In the genomic region with DNA sequence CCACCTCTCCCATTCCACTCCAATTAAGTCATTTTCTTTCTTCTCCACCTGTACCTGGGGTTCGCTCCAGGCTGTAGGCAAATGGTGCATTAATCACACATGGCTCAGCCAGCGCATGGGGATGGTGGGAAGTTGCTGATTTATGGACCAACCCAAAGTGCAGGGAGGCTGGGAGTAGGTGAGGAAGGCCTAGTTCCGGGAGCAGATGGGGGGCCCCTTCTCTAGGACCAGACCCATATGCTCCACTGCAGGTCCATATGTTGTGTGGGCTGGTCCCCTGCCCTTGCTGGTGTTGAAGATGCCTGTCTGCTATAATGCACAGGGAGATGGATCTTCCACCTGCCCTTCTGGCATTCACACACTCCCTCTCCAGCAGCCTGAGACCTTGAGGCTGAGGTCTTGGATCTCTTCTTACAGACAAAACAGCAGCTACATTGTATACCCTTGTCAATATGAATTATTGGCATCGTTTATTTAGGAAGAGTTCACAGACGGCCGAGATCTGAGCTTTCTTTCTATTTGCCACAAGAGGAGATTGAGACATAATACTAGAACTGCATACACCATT, we compare ENCODE assay signal across 15 mouse cellular contexts.
"Had no signal": no experiment of that assay in that cellular context is flagged by ENCODE, and none has a peak within 500 bp of the region (broad histone marks: within the 10 kb centered on the region; RNA-seq: fewer than 3 reads in every experiment).

No protein-coding gene starts in this region.

- DNase-seq: kidney, postnatal 4 days; lung, adult 2 months; lung, postnatal 36 days; retina, postnatal 1 day; right cerebral cortex, postnatal 4 days; spleen, adult 18-20 months; thymus, adult 18-20 months; thymus, postnatal 14 days had no signal

- ATAC-seq: lung, postnatal 0 days; midbrain, embryonic 13.5 days had no signal

- H3K27ac ChIP-seq: layer of hippocampus, adult 2 months; limb, embryonic 10.5 days; liver, embryonic 15.5 days; midbrain, embryonic 13.5 days; neural tube, embryonic 12.5 days had no signal

- H3K4me1 ChIP-seq: liver, embryonic 15.5 days had no signal

- H3K9ac ChIP-seq: liver, embryonic 15.5 days; midbrain, embryonic 13.5 days; neural tube, embryonic 12.5 days had no signal

- H3K36me3 ChIP-seq: limb, embryonic 10.5 days; liver, embryonic 15.5 days; midbrain, embryonic 13.5 days; neural tube, embryonic 12.5 days had no signal

- H3K4me2 ChIP-seq: liver, embryonic 11.5 days; liver, embryonic 15.5 days; midbrain, embryonic 13.5 days; neural tube, embryonic 12.5 days had no signal

- H3K27me3 ChIP-seq: liver, embryonic 15.5 days; midbrain, embryonic 13.5 days; neural tube, embryonic 12.5 days had no signal

- H3K9me3 ChIP-seq: limb, embryonic 10.5 days; liver, embryonic 15.5 days; midbrain, embryonic 13.5 days; neural tube, embryonic 12.5 days had no signal

- H3K4me3 ChIP-seq: layer of hippocampus, adult 2 months; limb, embryonic 10.5 days; liver, embryonic 15.5 days; midbrain, embryonic 13.5 days; neural tube, embryonic 12.5 days had no signal
